Mouse (Mus musculus) ES-E14 (cell line): Measurements from ENCODE around the gene Wnt2. TPM values are rescaled to one million over a fixed set of nuclear protein-coding genes. Genes with fewer than 3 reads are reported as not detected.

Source experiments
- DNase-seq: peaks from one replicate; pipeline ENCODE4 v3.0.0-alpha.2; 2013; ENCODE audit warnings: low read depth, low spot score
- H3K27ac ChIP-seq: 2 replicates; pipeline ENCODE4 v1.5.1; 2012; ENCODE audit warnings: low read depth, mild to moderate bottlenecking, low read length, moderate library complexity, mixed read lengths; ENCODE audit not compliant: poor library complexity, insufficient read depth, severe bottlenecking
- H3K36me3 ChIP-seq: 2 replicates; pipeline ENCODE4 v1.6.1; 2012; ENCODE audit warnings: mild to moderate bottlenecking, low read length, moderate library complexity, mixed read lengths; ENCODE audit not compliant: control insufficient read depth, poor library complexity, insufficient read depth, severe bottlenecking
- H3K4me1 ChIP-seq, 2 experiments: fragments of 150-350 bp in 1 of 2; sonication (generic) in 1 of 2; 2 replicates each; pipeline ENCODE4 v1.6.1; 2012; ENCODE audit warnings: low read length in 2 of 2, mild to moderate bottlenecking in 1 of 2, mixed read lengths in 1 of 2; ENCODE audit not compliant: control insufficient read depth in 2 of 2, insufficient read depth in 2 of 2, poor library complexity in 1 of 2
- H3K4me3 ChIP-seq, 2 experiments: fragments of 150-350 bp in 1 of 2; sonication (generic) in 1 of 2; 2 replicates each; pipeline ENCODE4 v1.5.1; 2012; ENCODE audit warnings: low read length in 2 of 2, low read depth in 1 of 2, mild to moderate bottlenecking in 1 of 2, mixed read lengths in 1 of 2; ENCODE audit not compliant: insufficient read depth in 1 of 2, poor library complexity in 1 of 2, severe bottlenecking in 1 of 2
- H3K9ac ChIP-seq: 2 replicates; pipeline ENCODE4 v1.6.1; 2012; ENCODE audit warnings: low read depth, mild to moderate bottlenecking, low read length, mixed read lengths; ENCODE audit not compliant: poor library complexity, insufficient read depth, severe bottlenecking
- H3K9me3 ChIP-seq: fragments of 150-350 bp; sonication (generic); 2 replicates; pipeline ENCODE4 v1.6.1; 2012; ENCODE audit warnings: low read depth, mild to moderate bottlenecking, low read length; ENCODE audit not compliant: control insufficient read depth, insufficient read depth
- CHD2 ChIP-seq: IDR thresholded peaks from 2 replicates; pipeline ENCODE4 v1.6.1; 2014; ENCODE audit warnings: mild to moderate bottlenecking, low read depth, low read length, inconsistent platforms
- HCFC1 ChIP-seq: IDR thresholded peaks from 2 replicates; pipeline ENCODE4 v1.6.1; 2012; ENCODE audit warnings: low read length, inconsistent platforms, borderline replicate concordance; ENCODE audit not compliant: insufficient read depth
- MAFK ChIP-seq: IDR thresholded peaks from 2 replicates; pipeline ENCODE4 v1.6.1; 2014; ENCODE audit warnings: mild to moderate bottlenecking, low read depth, low read length, inconsistent platforms; ENCODE audit not compliant: insufficient read depth
- ZC3H11A ChIP-seq: IDR thresholded peaks from 2 replicates; pipeline ENCODE4 v1.6.1; 2012; ENCODE audit warnings: low read depth, mild to moderate bottlenecking, inconsistent platforms, low read length, borderline replicate concordance
- ZNF384 ChIP-seq: IDR thresholded peaks from 2 replicates; pipeline ENCODE4 v1.6.1; 2012; ENCODE audit warnings: low read depth, low read length, inconsistent platforms
- in situ Hi-C, 2 experiments: fragments of 600-800 bp; cut with MboI; formaldehyde crosslinking; loops; one replicate each; pipeline ENCODE4 v1.15.1; 2025; ENCODE audit warnings: low sequenced_read_pairs in 2 of 2, inconsistent platforms in 1 of 2; ENCODE audit not compliant: unreplicated experiment in 2 of 2
- total RNA-seq: library from RNA; depleted of rRNA; stranded (reverse); fragments of 300-350 nt; gene quantifications from 2 replicates; pipeline ENCODE4 v1.2.3, GENCODE M21; 2012

The Wnt2 gene
- total RNA-seq, 1 experiment = 0.27 TPM

GRCm38 (mm10) chr6:17974416-17974815, 56.0 kb downstream of the Wnt2 start:
- no peak overlapping the region for H3K4me3 ChIP-seq
- in situ Hi-C loops = no loop called here
- no peak for TF ChIP-seq CHD2
- TF ChIP-seq ZNF384 = no peak
- TF ChIP-seq ZC3H11A = no peak
- no peak for TF ChIP-seq HCFC1
- no peak for TF ChIP-seq MAFK
- H3K9ac ChIP-seq = no peak overlapping the region
- no peaks in the 10 kb centered on the region for H3K4me1 ChIP-seq
- H3K36me3 ChIP-seq = no peaks in the 10 kb centered on the region
- H3K27ac ChIP-seq = no peak overlapping the region
- no peak for DNase-seq
- H3K9me3 ChIP-seq = no peaks in the 10 kb centered on the region

- Histone ChIP-seq H3K9me3 (no peaks in the 10 kb centered on the region), H3K4me1 (no peaks in the 10 kb centered on the region), H3K27ac (no peak overlapping the region), H3K9ac (no peak overlapping the region), H3K36me3 (no peaks in the 10 kb centered on the region), H3K4me3 (no peak overlapping the region)
- TF ChIP-seq ZNF384 = no peak
- no peak for TF ChIP-seq ZC3H11A
- in situ Hi-C loops = no loop called here
- no peak for DNase-seq
Measured at GRCm38 (mm10) chr6:17971393-17971792, 59.0 kb downstream of the Wnt2 start.

- no peaks in the 10 kb centered on the region for H3K4me1 ChIP-seq
- no peak overlapping the region for H3K27ac ChIP-seq
- H3K36me3 ChIP-seq = no peaks in the 10 kb centered on the region
- TF ChIP-seq ZNF384 (no peak), HCFC1 (no peak), ZC3H11A (no peak), MAFK (no peak), CHD2 (no peak)
- no peak overlapping the region for H3K4me3 ChIP-seq
- DNase-seq = no peak
- in situ Hi-C loops = no loop called here
- no peak overlapping the region for H3K9ac ChIP-seq
- H3K9me3 ChIP-seq = no peaks in the 10 kb centered on the region
Measured at GRCm38 (mm10) chr6:17969815-17970214, 60.6 kb downstream of the Wnt2 start.

- H3K36me3 ChIP-seq = no peaks in the 10 kb centered on the region
Measured at GRCm38 (mm10) chr6:17968467-17969144, 61.8 kb downstream of the Wnt2 start.

GRCm38 (mm10) chr6:17963455-17963854, 66.9 kb downstream of the Wnt2 start:
- TF ChIP-seq ZC3H11A = no peak
- no peak for TF ChIP-seq HCFC1
- TF ChIP-seq CHD2 = no peak
- TF ChIP-seq MAFK = no peak
- no peak for TF ChIP-seq ZNF384
- H3K27ac ChIP-seq = no peak overlapping the region
- no peaks in the 10 kb centered on the region for H3K4me1 ChIP-seq
- H3K9ac ChIP-seq = no peak overlapping the region
- DNase-seq = no peak
- H3K36me3 ChIP-seq = no peaks in the 10 kb centered on the region
- no peaks in the 10 kb centered on the region for H3K9me3 ChIP-seq
- in situ Hi-C loops = no loop called here
- H3K4me3 ChIP-seq = no peak overlapping the region

More at GRCm38 (mm10) chr6:17968467-17969144, 61.8 kb downstream of the Wnt2 start:
- Histone ChIP-seq H3K27ac (no peak overlapping the region), H3K4me3 (no peak overlapping the region), H3K4me1 (no peaks in the 10 kb centered on the region), H3K9me3 (no peaks in the 10 kb centered on the region), H3K9ac (no peak overlapping the region)
- no peak for TF ChIP-seq MAFK
- no peak for TF ChIP-seq CHD2
- no peak for TF ChIP-seq ZNF384
- no peak for TF ChIP-seq HCFC1
- no peak for TF ChIP-seq ZC3H11A
- in situ Hi-C loops = no loop called here
- DNase-seq = no peak
